Mouse (Mus musculus): ENCODE results near the gene Ggta1. TPM values are rescaled to one million over a fixed set of nuclear protein-coding genes. Genes with fewer than 3 reads are reported as not detected.
"Not testable (repeated sequence)": the region's sequence is repeated elsewhere in the genome, so short reads cannot be mapped to it uniquely, and the experiment has no call there.

Gene Ggta1
- polyA plus RNA-seq, 1 experiment from 2014 or later = 7.1 TPM

- H3K27ac ChIP-seq (ENCODE audit: low read depth, low read length) = no peak overlapping the region
- H3K9ac ChIP-seq (ENCODE audit: low read depth, low read length) = no peak overlapping the region
- no peak overlapping the region for H3K4me2 ChIP-seq (ENCODE audit: low read length)
- peaks cover 4% of the 10 kb centered on the region for H3K27me3 ChIP-seq (replicated peaks; ENCODE audit: control insufficient read depth, insufficient read depth, low read length)
- no peak for ATAC-seq
- no peak overlapping the region for H3K4me3 ChIP-seq (ENCODE audit: low read length)
- H3K9me3 ChIP-seq (ENCODE audit: control insufficient read depth, low read length) = no peaks in the 10 kb centered on the region
- H3K4me1 ChIP-seq (ENCODE audit: control insufficient read depth, insufficient read depth, low read depth, low read length) = peaks cover 9% of the 10 kb centered on the region
- no peaks in the 10 kb centered on the region for H3K36me3 ChIP-seq (ENCODE audit: control insufficient read depth, insufficient read depth, low read length)
Measured at GRCm38 (mm10) chr2:35459316-35459715, 3.7 kb downstream of the Ggta1 start.

GRCm38 (mm10) chr2:35458421-35458820, 4.6 kb downstream of the Ggta1 start:
- 71% methylated on average over 4 of the region's 4 CpGs for WGBS
- no peak for ATAC-seq
- Histone ChIP-seq H3K9ac (ENCODE audit: low read depth, low read length) (no peak overlapping the region), H3K4me3 (ENCODE audit: low read length) (no peak overlapping the region), H3K27ac (ENCODE audit: low read depth, low read length) (no peak overlapping the region), H3K27me3 (replicated peaks; ENCODE audit: control insufficient read depth, insufficient read depth, low read length) (peaks cover 4% of the 10 kb centered on the region), H3K9me3 (ENCODE audit: control insufficient read depth, low read length) (no peaks in the 10 kb centered on the region), H3K4me2 (ENCODE audit: low read length) (no peak overlapping the region), H3K36me3 (ENCODE audit: control insufficient read depth, insufficient read depth, low read length) (no peaks in the 10 kb centered on the region), H3K4me1 (ENCODE audit: control insufficient read depth, insufficient read depth, low read depth, low read length) (peaks cover 9% of the 10 kb centered on the region)

- ATAC-seq = no peak
- Histone ChIP-seq H3K4me2 (ENCODE audit: low read length) (no peak overlapping the region), H3K9ac (ENCODE audit: low read depth, low read length) (no peak overlapping the region), H3K4me1 (ENCODE audit: control insufficient read depth, insufficient read depth, low read depth, low read length) (no peaks in the 10 kb centered on the region), H3K36me3 (ENCODE audit: control insufficient read depth, insufficient read depth, low read length) (no peaks in the 10 kb centered on the region), H3K4me3 (ENCODE audit: low read length) (no peak overlapping the region), H3K27me3 (replicated peaks; ENCODE audit: control insufficient read depth, insufficient read depth, low read length) (no peaks in the 10 kb centered on the region), H3K9me3 (ENCODE audit: control insufficient read depth, low read length) (no peaks in the 10 kb centered on the region), H3K27ac (ENCODE audit: low read depth, low read length) (no peak overlapping the region)
- 70% methylated on average over 3 of the region's 3 CpGs for WGBS
Measured at GRCm38 (mm10) chr2:35453736-35454135, 9.3 kb downstream of the Ggta1 start.

GRCm38 (mm10) chr2:35452695-35453094, 10.3 kb downstream of the Ggta1 start:
- not testable (repeated sequence) for H3K27me3 ChIP-seq (replicated peaks; ENCODE audit: control insufficient read depth, insufficient read depth, low read length); H3K36me3 ChIP-seq (ENCODE audit: control insufficient read depth, insufficient read depth, low read length); H3K4me3 ChIP-seq (ENCODE audit: low read length); H3K4me1 ChIP-seq (ENCODE audit: control insufficient read depth, insufficient read depth, low read depth, low read length); H3K9ac ChIP-seq (ENCODE audit: low read depth, low read length); H3K9me3 ChIP-seq (ENCODE audit: control insufficient read depth, low read length); H3K27ac ChIP-seq (ENCODE audit: low read depth, low read length); ATAC-seq; H3K4me2 ChIP-seq (ENCODE audit: low read length)
- 90% methylated on average over 6 of the region's 6 CpGs for WGBS

GRCm38 (mm10) chr2:35451484-35452050, 11.5 kb downstream of the Ggta1 start:
- H3K4me2 ChIP-seq (ENCODE audit: low read length) = no peak overlapping the region
- no peaks in the 10 kb centered on the region for H3K9me3 ChIP-seq (ENCODE audit: control insufficient read depth, low read length)
- no peaks in the 10 kb centered on the region for H3K36me3 ChIP-seq (ENCODE audit: control insufficient read depth, insufficient read depth, low read length)
- no peak overlapping the region for H3K27ac ChIP-seq (ENCODE audit: low read depth, low read length)
- 92% methylated on average over 5 of the region's 5 CpGs for WGBS
- no peak for ATAC-seq
- no peak overlapping the region for H3K9ac ChIP-seq (ENCODE audit: low read depth, low read length)
- no peaks in the 10 kb centered on the region for H3K4me1 ChIP-seq (ENCODE audit: control insufficient read depth, insufficient read depth, low read depth, low read length)
- H3K27me3 ChIP-seq (replicated peaks; ENCODE audit: control insufficient read depth, insufficient read depth, low read length) = no peaks in the 10 kb centered on the region
- no peak overlapping the region for H3K4me3 ChIP-seq (ENCODE audit: low read length)

GRCm38 (mm10) chr2:35450856-35451255, 12.2 kb downstream of the Ggta1 start:
- no peak overlapping the region for H3K27ac ChIP-seq (ENCODE audit: low read depth, low read length)
- 83% methylated on average over 4 of the region's 4 CpGs for WGBS
- no peaks in the 10 kb centered on the region for H3K9me3 ChIP-seq (ENCODE audit: control insufficient read depth, low read length)
- no peak overlapping the region for H3K9ac ChIP-seq (ENCODE audit: low read depth, low read length)
- H3K27me3 ChIP-seq (replicated peaks; ENCODE audit: control insufficient read depth, insufficient read depth, low read length) = no peaks in the 10 kb centered on the region
- H3K4me1 ChIP-seq (ENCODE audit: control insufficient read depth, insufficient read depth, low read depth, low read length) = no peaks in the 10 kb centered on the region
- ATAC-seq = no peak
- no peak overlapping the region for H3K4me3 ChIP-seq (ENCODE audit: low read length)
- H3K4me2 ChIP-seq (ENCODE audit: low read length) = no peak overlapping the region
- no peaks in the 10 kb centered on the region for H3K36me3 ChIP-seq (ENCODE audit: control insufficient read depth, insufficient read depth, low read length)

- no peak overlapping the region for H3K27ac ChIP-seq (ENCODE audit: low read depth, low read length)
- ATAC-seq = no peak
- no peaks in the 10 kb centered on the region for H3K36me3 ChIP-seq (ENCODE audit: control insufficient read depth, insufficient read depth, low read length)
- H3K4me3 ChIP-seq (ENCODE audit: low read length) = no peak overlapping the region
- no peaks in the 10 kb centered on the region for H3K9me3 ChIP-seq (ENCODE audit: control insufficient read depth, low read length)
- no peak overlapping the region for H3K9ac ChIP-seq (ENCODE audit: low read depth, low read length)
- H3K4me2 ChIP-seq (ENCODE audit: low read length) = no peak overlapping the region
- no peaks in the 10 kb centered on the region for H3K4me1 ChIP-seq (ENCODE audit: control insufficient read depth, insufficient read depth, low read depth, low read length)
- 80% methylated on average over 12 of the region's 12 CpGs for WGBS
- no peaks in the 10 kb centered on the region for H3K27me3 ChIP-seq (replicated peaks; ENCODE audit: control insufficient read depth, insufficient read depth, low read length)
Measured at GRCm38 (mm10) chr2:35449687-35450622, 13.1 kb downstream of the Ggta1 start.

- Histone ChIP-seq H3K9ac (ENCODE audit: low read depth, low read length) (no peak overlapping the region), H3K36me3 (ENCODE audit: control insufficient read depth, insufficient read depth, low read length) (no peaks in the 10 kb centered on the region), H3K27me3 (replicated peaks; ENCODE audit: control insufficient read depth, insufficient read depth, low read length) (no peaks in the 10 kb centered on the region), H3K4me3 (ENCODE audit: low read length) (no peak overlapping the region), H3K27ac (ENCODE audit: low read depth, low read length) (no peak overlapping the region), H3K4me1 (ENCODE audit: control insufficient read depth, insufficient read depth, low read depth, low read length) (no peaks in the 10 kb centered on the region), H3K9me3 (ENCODE audit: control insufficient read depth, low read length) (no peaks in the 10 kb centered on the region), H3K4me2 (ENCODE audit: low read length) (no peak overlapping the region)
- WGBS = 85% methylated on average over 9 of the region's 9 CpGs
- no peak for ATAC-seq
Measured at GRCm38 (mm10) chr2:35448914-35449670, 13.9 kb downstream of the Ggta1 start.

All from hindbrain, embryonic 16.5 days (tissue).